Mouse (Mus musculus): Measurements from ENCODE around the gene Ilf3.

DNA sequence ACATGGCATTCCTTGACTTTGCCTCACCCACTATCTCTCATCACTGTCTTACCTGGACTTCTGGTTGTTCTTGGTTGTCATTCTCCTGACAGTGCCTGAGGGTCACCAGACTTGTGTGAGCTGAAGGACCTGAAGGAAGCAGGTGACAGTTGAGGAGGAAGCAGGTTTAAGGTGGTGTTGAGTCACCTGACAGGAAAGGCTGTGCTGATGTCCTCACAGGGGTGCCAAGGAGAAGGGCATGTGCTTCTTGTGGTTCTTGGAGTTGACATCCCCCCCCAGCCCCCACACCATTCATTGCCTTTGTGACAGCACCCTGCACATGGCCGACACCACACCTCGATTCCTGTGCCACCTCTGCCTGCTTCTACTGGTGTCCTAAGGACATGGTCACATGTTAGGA lies 80.1 kb downstream of the Ilf3 start:
- TF ChIP-seq POLR2A (IDR thresholded peaks at IDR 0.05; ENCODE audit: borderline replicate concordance, control insufficient read depth, low read depth, low read length) (no peak), CTCF (IDR thresholded peaks at IDR 0.05; ENCODE audit: control insufficient read depth, insufficient read depth, low read length) (no peak)
